ENCODE assay signal across 34 mouse cellular contexts in the genomic region with DNA sequence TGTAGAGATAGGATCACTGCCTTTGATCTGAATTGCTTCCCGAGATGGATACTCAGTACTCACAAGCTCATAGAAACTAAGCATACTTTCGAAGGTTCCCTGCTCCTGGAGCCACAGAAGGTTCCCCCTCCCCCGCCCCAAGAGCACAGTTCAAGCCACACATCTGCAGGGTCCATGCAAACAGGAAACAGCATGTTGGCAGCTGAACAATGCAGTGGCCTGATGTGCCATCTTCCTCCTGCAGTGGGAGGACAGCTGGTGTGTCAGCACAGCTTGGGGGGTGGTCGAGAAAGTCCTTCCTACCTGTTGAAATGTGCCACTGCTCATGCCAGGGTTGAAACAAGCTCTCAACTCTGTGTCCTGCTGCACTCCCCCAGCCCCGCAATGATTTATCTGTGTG. TPM values are rescaled to one million over a fixed set of nuclear protein-coding genes. Genes with fewer than 3 reads are reported as not detected.
DNase-seq lines count a peak whose midpoint lies in the region; ATAC-seq lines count a peak whose summit lies in the region.
"Had no signal": no experiment of that assay in that cellular context is flagged by ENCODE, and none has a peak within 500 bp of the region (broad histone marks: within the 10 kb centered on the region; RNA-seq: fewer than 3 reads in every experiment).

No protein-coding gene starts in this region.

- peaks cover 40% of the 10 kb centered on the region for H3K4me1 ChIP-seq in heart, embryonic 13.5 days
- no peaks in the 10 kb centered on the region for H3K4me1 ChIP-seq in midbrain, embryonic 11.5 days (ENCODE audit: control insufficient read depth, insufficient read depth, low read length)
- H3K4me1 ChIP-seq in midbrain, embryonic 13.5 days (replicated peaks) = no peaks in the 10 kb centered on the region
- H3K4me1 ChIP-seq: forebrain, embryonic 13.5 days had no signal

- H3K4me2 ChIP-seq in heart, embryonic 13.5 days = no peak overlapping the region
- no peak overlapping the region for H3K4me2 ChIP-seq in midbrain, embryonic 11.5 days
- no peak overlapping the region for H3K4me2 ChIP-seq in midbrain, embryonic 13.5 days (replicated peaks)
- H3K4me2 ChIP-seq: forebrain, embryonic 13.5 days; heart, embryonic 11.5 days; intestine, embryonic 15.5 days; liver, embryonic 15.5 days; lung, embryonic 15.5 days; stomach, embryonic 15.5 days had no signal

- H3K27ac ChIP-seq in heart, embryonic 13.5 days (replicated peaks) = no peak overlapping the region
- no peak overlapping the region for H3K27ac ChIP-seq in midbrain, embryonic 11.5 days (ENCODE audit: low read depth, low read length)
- H3K27ac ChIP-seq in midbrain, embryonic 13.5 days = no peak overlapping the region
- H3K27ac ChIP-seq: forebrain, embryonic 13.5 days; intestine, embryonic 15.5 days; liver, embryonic 15.5 days; lung, embryonic 15.5 days; stomach, embryonic 15.5 days had no signal

- no peak overlapping the region for H3K4me3 ChIP-seq in heart, embryonic 13.5 days
- no peak overlapping the region for H3K4me3 ChIP-seq in midbrain, embryonic 11.5 days (ENCODE audit: low read depth, low read length)
- no peak overlapping the region for H3K4me3 ChIP-seq in midbrain, embryonic 13.5 days (replicated peaks)
- H3K4me3 ChIP-seq: forebrain, embryonic 13.5 days; intestine, embryonic 15.5 days; liver, embryonic 15.5 days; lung, embryonic 15.5 days; stomach, embryonic 15.5 days had no signal

- H3K36me3 ChIP-seq in heart, embryonic 13.5 days = no peaks in the 10 kb centered on the region
- H3K36me3 ChIP-seq in midbrain, embryonic 11.5 days (ENCODE audit: control insufficient read depth, insufficient read depth, low read length) = no peaks in the 10 kb centered on the region
- no peaks in the 10 kb centered on the region for H3K36me3 ChIP-seq in midbrain, embryonic 13.5 days
- H3K36me3 ChIP-seq: intestine, embryonic 15.5 days; liver, embryonic 15.5 days; lung, embryonic 15.5 days; stomach, embryonic 15.5 days had no signal

- no peak for ATAC-seq in heart, embryonic 13.5 days (ENCODE audit: extremely low read depth, insufficient number of reproducible peaks, low FRiP score, low TSS enrichment)
- no peak for ATAC-seq in midbrain, embryonic 11.5 days (ENCODE audit: low FRiP score)
- no peak for ATAC-seq in midbrain, embryonic 13.5 days
- ATAC-seq: forebrain, embryonic 13.5 days; hindbrain, embryonic 16.5 days; intestine, embryonic 15.5 days; midbrain, embryonic 16.5 days had no signal

- H3K9me3 ChIP-seq in heart, embryonic 13.5 days = no peaks in the 10 kb centered on the region
- no peaks in the 10 kb centered on the region for H3K9me3 ChIP-seq in midbrain, embryonic 11.5 days (ENCODE audit: control insufficient read depth, low read length)
- H3K9me3 ChIP-seq in midbrain, embryonic 13.5 days = no peaks in the 10 kb centered on the region
- H3K9me3 ChIP-seq: intestine, embryonic 15.5 days; liver, embryonic 15.5 days; lung, embryonic 15.5 days; stomach, embryonic 15.5 days had no signal

- H3K9ac ChIP-seq in heart, embryonic 13.5 days = peak overlapping the region; percentile 33; the same call in 1 of the 2 replicates
- no peak overlapping the region for H3K9ac ChIP-seq in midbrain, embryonic 11.5 days (ENCODE audit: low read length)
- no peak overlapping the region for H3K9ac ChIP-seq in midbrain, embryonic 13.5 days (replicated peaks)
- H3K9ac ChIP-seq: forebrain, embryonic 13.5 days; intestine, embryonic 15.5 days; liver, embryonic 15.5 days; lung, embryonic 15.5 days; stomach, embryonic 15.5 days had no signal

- WGBS in heart, embryonic 13.5 days = 38% methylated on average over 5 of the region's 5 CpGs
- 77% methylated on average over 5 of the region's 5 CpGs for WGBS in midbrain, embryonic 11.5 days
- WGBS in midbrain, embryonic 13.5 days = 76% methylated on average over 5 of the region's 5 CpGs

- H3K27me3 ChIP-seq in heart, embryonic 13.5 days (replicated peaks) = no peaks in the 10 kb centered on the region
- H3K27me3 ChIP-seq in midbrain, embryonic 11.5 days (ENCODE audit: control insufficient read depth, insufficient read depth, low read length) = no peaks in the 10 kb centered on the region
- no peaks in the 10 kb centered on the region for H3K27me3 ChIP-seq in midbrain, embryonic 13.5 days
- H3K27me3 ChIP-seq: forebrain, embryonic 13.5 days; intestine, embryonic 15.5 days; liver, embryonic 15.5 days; lung, embryonic 15.5 days; stomach, embryonic 15.5 days had no signal

- DNase-seq in heart, postnatal 4 days = no peak
- peak; percentile 82 for DNase-seq in midbrain, embryonic 11.5 days (ENCODE audit: low spot score, missing footprints)
- peak; percentile 44 for DNase-seq in thymus, postnatal 14 days
- no peak for DNase-seq in Muller cell, postnatal 12 days (ENCODE audit: inconsistent ontology term)
- no peak for DNase-seq in T-cell, adult 2 months (ENCODE audit: low spot score)
- DNase-seq: adrenal gland, adult 8-10 months; cerebellum, adult 8-10 months; cerebellum, postnatal 25 days; gastrocnemius, postnatal 10 days; kidney, adult 8-10 months; kidney, postnatal 10 days; layer of hippocampus, adult 9-11 months; liver; lung, postnatal 4 days; right cerebral cortex, postnatal 25 days had no signal

RNA-seq across cellular contexts. Expression of gene 1700013G24Rik, which starts 5.8 kb away (rescaled TPM):
- not detected in 2 replicates for polyA plus RNA-seq in heart, embryonic 13.5 days (2015; fragmentation: Nextera tagmentation; extraction: Ambion mirVana)
- not detected for total RNA-seq in heart, postnatal 4 days (2021)
- polyA plus RNA-seq in midbrain, embryonic 11.5 days (2014; fragmentation: Nextera tagmentation; extraction: Ambion mirVana) = not detected in 2 replicates
- not detected in 2 replicates for polyA plus RNA-seq in midbrain, embryonic 13.5 days (2015; fragmentation: Nextera tagmentation; extraction: Ambion mirVana)
- total RNA-seq: adrenal gland, adult 8-10 months; gastrocnemius, postnatal 10 days; left cerebral cortex, postnatal 10 days; MEL; neutrophil, adult 5-6 weeks had no signal
- polyA plus RNA-seq: embryonic facial prominence, embryonic 11.5 days; forebrain, embryonic 13.5 days; heart, embryonic 11.5 days; heart, postnatal 0 days; hindbrain, embryonic 11.5 days; hindbrain, embryonic 16.5 days; intestine, embryonic 15.5 days; limb, embryonic 11.5 days; liver, embryonic 15.5 days; lung, embryonic 15.5 days; midbrain, embryonic 16.5 days; neural tube, embryonic 11.5 days; stomach, embryonic 15.5 days had no signal

RNA-seq across cellular contexts. Expression of gene Hspg2, which starts 9.7 kb away (rescaled TPM):
- 48.9 and 50.0 TPM in 2 replicates for polyA plus RNA-seq in heart, embryonic 13.5 days (2015; fragmentation: Nextera tagmentation; extraction: Ambion mirVana)
- 100 to 1,000 TPM; 467 to 506 TPM for total RNA-seq in heart, postnatal 4 days (2021)
- 9.6 and 11.2 TPM in 2 replicates for polyA plus RNA-seq in midbrain, embryonic 11.5 days (2014; fragmentation: Nextera tagmentation; extraction: Ambion mirVana)
- 4.2 and 5.0 TPM in 2 replicates for polyA plus RNA-seq in midbrain, embryonic 13.5 days (2015; fragmentation: Nextera tagmentation; extraction: Ambion mirVana)

RNA-seq across cellular contexts. Expression of gene Cela3b, which starts 28.5 kb away (rescaled TPM):
- 0.22 TPM in 1 of 2 replicates, not detected in the other for polyA plus RNA-seq in heart, embryonic 13.5 days (2015; fragmentation: Nextera tagmentation; extraction: Ambion mirVana)
- not detected for total RNA-seq in heart, postnatal 4 days (2021)
- not detected in 2 replicates for polyA plus RNA-seq in midbrain, embryonic 11.5 days (2014; fragmentation: Nextera tagmentation; extraction: Ambion mirVana)
- not detected in 2 replicates for polyA plus RNA-seq in midbrain, embryonic 13.5 days (2015; fragmentation: Nextera tagmentation; extraction: Ambion mirVana)
- total RNA-seq: gastrocnemius, postnatal 10 days; left cerebral cortex, postnatal 10 days; MEL; neutrophil, adult 5-6 weeks had no signal
- polyA plus RNA-seq: embryonic facial prominence, embryonic 11.5 days; forebrain, embryonic 13.5 days; heart, embryonic 11.5 days; heart, postnatal 0 days; hindbrain, embryonic 11.5 days; hindbrain, embryonic 16.5 days; limb, embryonic 11.5 days; midbrain, embryonic 16.5 days; neural tube, embryonic 11.5 days had no signal

RNA-seq across cellular contexts. Expression of gene Cela3a, which starts 49.3 kb away (rescaled TPM):
- not detected in 2 replicates for polyA plus RNA-seq in heart, embryonic 13.5 days (2015; fragmentation: Nextera tagmentation; extraction: Ambion mirVana)
- total RNA-seq in heart, postnatal 4 days (2021) = not detected
- not detected in 2 replicates for polyA plus RNA-seq in midbrain, embryonic 11.5 days (2014; fragmentation: Nextera tagmentation; extraction: Ambion mirVana)
- not detected in 2 replicates for polyA plus RNA-seq in midbrain, embryonic 13.5 days (2015; fragmentation: Nextera tagmentation; extraction: Ambion mirVana)
- total RNA-seq: adrenal gland, adult 8-10 months; gastrocnemius, postnatal 10 days; left cerebral cortex, postnatal 10 days; MEL; neutrophil, adult 5-6 weeks had no signal
- polyA plus RNA-seq: embryonic facial prominence, embryonic 11.5 days; forebrain, embryonic 13.5 days; gonadal fat pad, adult 2 months; heart, embryonic 11.5 days; heart, postnatal 0 days; hindbrain, embryonic 11.5 days; hindbrain, embryonic 16.5 days; intestine, embryonic 15.5 days; limb, embryonic 11.5 days; liver, embryonic 15.5 days; lung, embryonic 15.5 days; midbrain, embryonic 16.5 days; neural tube, embryonic 11.5 days had no signal

Comparison
In these comparisons a context has a peak if more than half of its experiments do, and no peak if none do; other contexts are left out.
1. DNase-seq: peak in midbrain, embryonic 11.5 days (single experiment) and thymus, postnatal 14 days (single experiment); none in heart, postnatal 4 days (single experiment), Muller cell, postnatal 12 days (single experiment) and T-cell, adult 2 months (single experiment).